In the genomic region with DNA sequence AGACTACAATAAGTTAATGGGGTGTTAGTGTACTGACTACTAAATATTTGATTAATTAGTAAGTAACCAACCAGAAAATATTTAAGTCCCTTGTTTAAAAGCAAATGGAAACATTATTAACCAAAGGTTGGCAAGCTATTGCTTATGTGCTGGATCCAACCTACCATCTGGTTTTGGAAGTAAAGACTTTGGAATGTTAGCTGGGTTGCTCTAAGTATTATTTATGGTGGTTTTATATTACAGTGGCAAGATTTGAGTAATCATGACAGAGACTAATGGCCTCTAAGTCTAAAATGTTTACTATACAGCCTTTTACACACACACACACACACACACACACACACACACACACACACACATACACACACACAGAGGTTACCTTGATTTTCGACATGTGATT, we compare ENCODE assay signal across 35 mouse cellular contexts.
"Had no signal": no experiment of that assay in that cellular context is flagged by ENCODE, and none has a peak within 500 bp of the region (broad histone marks: within the 10 kb centered on the region; RNA-seq: fewer than 3 reads in every experiment).

No protein-coding gene starts in this region.

- H3K4me3 ChIP-seq: heart, embryonic 12.5 days; heart, embryonic 13.5 days; heart, embryonic 15.5 days; hindbrain, embryonic 10.5 days; hindbrain, embryonic 12.5 days; hindbrain, embryonic 13.5 days; hindbrain, embryonic 15.5 days; intestine, embryonic 15.5 days; kidney, embryonic 15.5 days; layer of hippocampus, adult 2 months; left cerebral cortex, adult 2 months had no signal

- H3K9me3 ChIP-seq: heart, embryonic 12.5 days; heart, embryonic 13.5 days; heart, embryonic 15.5 days; hindbrain, embryonic 10.5 days; hindbrain, embryonic 12.5 days; hindbrain, embryonic 13.5 days; hindbrain, embryonic 15.5 days; intestine, embryonic 15.5 days; kidney, embryonic 15.5 days had no signal

- H3K9ac ChIP-seq: heart, embryonic 12.5 days; heart, embryonic 13.5 days; heart, embryonic 15.5 days; hindbrain, embryonic 12.5 days; hindbrain, embryonic 13.5 days; hindbrain, embryonic 14.5 days; hindbrain, embryonic 15.5 days; intestine, embryonic 15.5 days; kidney, embryonic 15.5 days had no signal

- DNase-seq: heart, postnatal 10 days; heart, postnatal 14 days; heart, postnatal 36 days; heart, postnatal 4 days; kidney, adult 11 months; kidney, adult 18-20 months; kidney, adult 2 months; kidney, adult 8-10 months; kidney, adult 9 months; kidney, postnatal 10 days; kidney, postnatal 14 days; kidney, postnatal 25 days; kidney, postnatal 36 days; kidney, postnatal 4 days; layer of hippocampus, adult 9-11 months; layer of hippocampus, postnatal 36 days had no signal

- H3K27me3 ChIP-seq: heart, embryonic 12.5 days; heart, embryonic 13.5 days; heart, embryonic 15.5 days; hindbrain, embryonic 12.5 days; hindbrain, embryonic 13.5 days; hindbrain, embryonic 15.5 days; intestine, embryonic 15.5 days; kidney, embryonic 15.5 days had no signal

- H3K27ac ChIP-seq: heart, embryonic 13.5 days; heart, embryonic 15.5 days; hindbrain, embryonic 10.5 days; hindbrain, embryonic 12.5 days; hindbrain, embryonic 13.5 days; hindbrain, embryonic 14.5 days; hindbrain, embryonic 15.5 days; hindbrain, postnatal 0 days; intestine, embryonic 15.5 days; kidney, embryonic 15.5 days; kidney, postnatal 0 days; layer of hippocampus, adult 2 months; left cerebral cortex, adult 2 months had no signal

- ATAC-seq: hindbrain, embryonic 16.5 days; hindbrain, postnatal 0 days; inflammation-experienced regulatory T-cells, adult 6 months; intestine, embryonic 15.5 days; intestine, embryonic 16.5 days; intestine, postnatal 0 days had no signal

- H3K4me2 ChIP-seq: heart, embryonic 11.5 days; heart, embryonic 12.5 days; heart, embryonic 13.5 days; heart, embryonic 15.5 days; hindbrain, embryonic 12.5 days; hindbrain, embryonic 13.5 days; hindbrain, embryonic 14.5 days; hindbrain, embryonic 15.5 days; intestine, embryonic 15.5 days; kidney, embryonic 15.5 days had no signal

- H3K4me1 ChIP-seq: heart, embryonic 12.5 days; heart, embryonic 13.5 days; heart, embryonic 15.5 days; hindbrain, embryonic 10.5 days; hindbrain, embryonic 12.5 days; hindbrain, embryonic 13.5 days; hindbrain, embryonic 15.5 days; intestine, embryonic 15.5 days; kidney, embryonic 15.5 days had no signal

- H3K36me3 ChIP-seq: heart, embryonic 12.5 days; heart, embryonic 13.5 days; heart, embryonic 15.5 days; hindbrain, embryonic 10.5 days; hindbrain, embryonic 12.5 days; hindbrain, embryonic 13.5 days; hindbrain, embryonic 15.5 days; intestine, embryonic 15.5 days; kidney, embryonic 15.5 days had no signal
